Mouse (Mus musculus) cerebellum, adult 11-12 months (tissue): ENCODE data around the gene Tecrl.

ENCODE experiments used
- DNase-seq: peaks from one replicate; pipeline ENCODE4 v3.0.0; 2022

Tecrl gene

GRCm38 (mm10) chr5:83354846-83355561 lies at the start of gene Tecrl:
Gene Tecrl, minus strand, starts transcription at chr5:83355195.
- DNase-seq: no peak

- no peak for DNase-seq
Observed at GRCm38 (mm10) chr5:83385021-83385420, 30.0 kb upstream of the Tecrl start.

DNA sequence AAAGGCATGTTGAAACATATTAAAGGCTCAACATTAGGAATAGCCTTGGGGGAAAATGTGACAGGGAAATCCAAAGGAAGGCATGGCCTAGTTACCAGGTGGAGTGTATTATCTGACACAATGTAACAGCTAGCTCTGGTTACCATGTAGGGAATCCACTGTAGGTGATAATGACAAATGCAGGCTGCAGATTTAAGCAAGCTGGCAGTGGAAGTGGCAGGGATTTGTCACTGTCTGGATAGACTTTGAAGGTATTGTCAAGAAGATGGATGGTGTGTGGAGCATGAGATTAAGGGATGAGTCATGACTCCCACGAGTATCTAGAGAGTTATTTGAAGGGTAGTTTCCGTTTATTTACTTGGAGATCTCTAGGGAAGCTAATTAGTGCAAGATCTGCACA lies 3.4 kb downstream of the Tecrl start:
- no peak for DNase-seq

GRCm38 (mm10) chr5:83339144-83339543 lies 15.9 kb downstream of the Tecrl start:
- no peak for DNase-seq

- DNase-seq: no peak
Observed at GRCm38 (mm10) chr5:83267148-83267776, 87.7 kb downstream of the Tecrl start.

DNA sequence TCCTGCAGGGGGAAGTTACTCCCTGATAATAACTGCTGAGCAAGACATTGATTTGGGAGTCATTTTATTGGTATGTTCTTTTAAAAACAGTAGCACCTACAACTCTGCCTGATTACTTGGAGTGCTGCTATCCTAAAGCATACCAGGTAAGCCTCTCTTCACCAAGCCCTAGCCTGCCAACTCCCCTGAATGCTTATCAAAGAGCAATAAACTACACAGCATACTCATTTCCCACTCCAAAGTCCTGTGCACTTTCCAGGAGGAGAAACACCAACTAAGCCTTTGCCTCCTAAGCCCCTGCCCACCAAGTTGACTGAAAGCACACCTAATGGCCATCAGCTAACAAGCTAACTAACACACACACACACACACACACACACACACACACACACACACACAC lies 94.9 kb downstream of the Tecrl start:
- DNase-seq: no peak

- DNase-seq: no peak
Observed at GRCm38 (mm10) chr5:83254141-83254540, 100.9 kb downstream of the Tecrl start.

- DNase-seq: no peak
Observed at GRCm38 (mm10) chr5:83238848-83239452, 116.0 kb downstream of the Tecrl start.
